Mouse (Mus musculus) spleen, postnatal 14 days (tissue): ENCODE measurements around the gene Qser1.

Experiments used
- DNase-seq, 2 experiments: peaks; one replicate each; pipeline ENCODE4 v3.0.0; 2021 to 2022; ENCODE audit warnings: low spot score in 2 of 2

Qser1 gene

DNA sequence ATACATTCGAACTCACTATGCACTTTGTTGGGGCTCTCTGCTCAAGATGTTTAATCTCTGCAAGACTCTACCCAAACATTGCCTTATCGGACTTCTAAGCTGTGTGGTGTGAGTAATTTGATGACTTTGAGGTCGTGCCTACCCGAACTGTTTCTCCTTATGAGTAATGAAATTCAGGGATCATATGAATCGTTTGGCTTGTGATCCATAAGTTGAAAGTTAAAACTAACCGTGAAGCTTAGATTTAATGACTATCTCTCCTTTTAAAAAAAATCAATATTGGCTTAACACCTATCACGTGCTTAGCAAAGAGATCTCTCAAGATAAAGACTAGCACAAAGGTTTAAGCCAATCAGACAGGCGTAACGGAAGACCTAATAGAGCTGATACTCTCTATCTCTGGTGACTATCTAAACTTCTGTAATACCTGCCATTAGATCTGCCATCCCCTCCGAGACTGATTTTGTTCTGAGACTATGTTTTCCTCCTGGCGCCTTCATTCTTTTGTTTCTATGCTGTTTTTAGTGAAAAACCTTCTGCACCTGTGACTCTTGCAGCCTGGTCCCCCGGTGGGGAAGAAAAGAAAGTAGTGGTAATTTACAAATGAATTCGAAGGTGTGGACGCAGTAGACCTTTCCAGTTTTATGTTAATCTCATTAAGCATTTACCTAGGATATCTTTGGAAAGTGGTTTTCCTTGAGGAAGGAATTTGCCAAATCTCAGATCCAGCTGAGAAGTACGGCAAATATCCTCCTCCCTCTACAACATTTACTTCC is 1.2 kb upstream of the Qser1 start:
- DNase-seq = no peak

DNA sequence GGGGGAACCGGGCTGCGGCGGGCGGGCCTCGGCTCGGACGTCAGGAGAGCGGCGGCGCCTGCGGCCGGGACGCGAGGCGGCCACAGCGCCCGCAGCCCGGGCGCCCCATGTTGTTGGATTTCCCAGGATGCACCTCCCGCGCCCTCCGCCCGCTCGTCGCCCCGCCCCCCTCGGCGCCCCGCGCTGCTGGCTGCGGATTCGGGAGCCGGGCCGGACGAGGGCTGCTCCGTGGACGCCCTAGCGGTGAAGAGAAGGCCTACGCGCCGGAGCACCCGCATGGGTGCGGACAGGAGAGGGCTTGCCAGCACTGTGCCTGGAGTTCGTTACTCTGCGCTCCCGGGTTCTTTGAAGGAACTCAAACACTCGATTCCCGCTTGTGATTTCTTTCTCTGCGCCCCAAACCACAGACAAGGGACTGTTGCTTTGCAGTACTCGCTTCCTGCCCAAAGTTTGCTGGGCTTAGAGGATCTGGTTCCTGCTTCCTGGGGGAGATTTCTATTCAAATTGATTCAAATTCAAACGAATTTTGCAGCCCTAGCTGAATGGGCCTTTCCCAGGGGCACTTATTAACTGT is 393 bp upstream of the Qser1 start:
- peak; percentile 56 to 73 for DNase-seq

DNA sequence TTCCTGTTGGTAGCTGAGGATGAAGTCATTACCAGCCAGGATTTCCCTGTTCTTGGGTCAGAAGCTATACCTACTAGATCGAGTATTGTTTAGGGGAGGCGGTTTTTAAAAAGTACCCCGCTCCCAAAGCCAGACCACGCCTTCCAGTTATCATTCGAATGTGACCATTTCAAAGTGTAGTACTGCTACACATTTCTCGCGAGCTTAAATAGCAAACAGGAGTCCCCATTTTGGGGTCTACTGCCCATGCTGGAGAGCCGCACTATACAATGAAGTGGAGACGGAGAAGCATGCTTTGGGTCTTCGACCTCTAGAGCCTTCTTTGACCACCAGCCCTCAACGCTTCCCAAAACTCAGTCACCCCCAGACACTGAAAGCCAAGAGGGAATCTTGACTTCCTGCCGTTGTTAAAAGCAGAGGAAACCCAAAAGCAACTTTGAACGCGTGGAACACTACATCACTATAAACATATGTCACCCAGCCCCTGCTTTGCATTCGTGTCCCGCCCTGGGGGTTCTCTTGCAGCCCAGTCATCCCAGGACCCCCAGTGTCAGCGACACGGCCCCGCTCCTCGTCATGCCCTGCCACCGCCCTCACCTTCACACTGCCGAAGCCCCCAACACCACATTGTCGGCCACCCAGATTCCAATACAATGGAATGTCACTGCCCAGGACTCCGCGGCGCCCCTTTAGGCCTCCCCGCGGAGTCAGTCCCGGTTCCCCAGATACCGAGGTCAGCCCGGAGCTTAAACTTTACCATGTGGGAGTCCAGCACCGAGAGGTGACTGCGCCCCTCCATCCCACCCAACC is 794 bp downstream of the Qser1 start:
- peak; percentile 5 to 7 for DNase-seq

DNA sequence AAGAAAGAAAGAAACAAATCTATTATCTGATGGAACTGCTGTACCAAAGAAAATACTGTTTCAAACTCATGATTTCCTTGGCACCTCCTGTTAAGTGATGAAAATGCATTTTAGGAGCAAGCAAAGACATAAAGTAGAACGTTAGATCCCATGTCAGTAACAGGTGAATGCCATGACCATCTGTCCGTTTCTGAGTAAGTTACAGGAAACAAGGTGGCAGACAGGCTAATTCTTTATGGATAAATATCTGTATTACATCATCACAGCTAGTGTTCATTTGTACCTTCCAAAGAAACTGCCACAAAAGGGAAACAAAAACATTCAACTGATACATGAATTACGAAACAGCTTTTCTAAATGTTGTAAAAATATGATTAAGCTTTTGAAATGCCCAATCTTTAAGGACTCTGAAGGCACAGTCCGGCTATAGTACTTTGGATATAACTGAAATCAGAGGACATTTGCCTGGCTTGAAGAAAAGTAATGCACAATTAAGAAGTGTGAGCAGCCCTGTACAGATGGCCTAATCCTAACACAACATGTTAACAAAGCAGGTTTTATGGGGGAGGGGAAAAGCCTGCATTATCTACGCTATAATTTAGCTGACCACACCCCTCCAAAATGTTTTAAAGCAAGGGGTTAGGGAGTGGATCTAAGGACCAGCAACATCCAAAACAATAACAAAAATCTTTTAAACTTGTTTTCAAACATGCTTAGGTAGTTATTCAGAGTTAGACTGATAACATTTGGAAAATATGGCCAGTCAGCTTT is 2.2 kb downstream of the Qser1 start:
- no peak for DNase-seq

- DNase-seq = no peak
Measured at GRCm38 (mm10) chr2:104805435-104805834, 11.1 kb downstream of the Qser1 start.

DNA sequence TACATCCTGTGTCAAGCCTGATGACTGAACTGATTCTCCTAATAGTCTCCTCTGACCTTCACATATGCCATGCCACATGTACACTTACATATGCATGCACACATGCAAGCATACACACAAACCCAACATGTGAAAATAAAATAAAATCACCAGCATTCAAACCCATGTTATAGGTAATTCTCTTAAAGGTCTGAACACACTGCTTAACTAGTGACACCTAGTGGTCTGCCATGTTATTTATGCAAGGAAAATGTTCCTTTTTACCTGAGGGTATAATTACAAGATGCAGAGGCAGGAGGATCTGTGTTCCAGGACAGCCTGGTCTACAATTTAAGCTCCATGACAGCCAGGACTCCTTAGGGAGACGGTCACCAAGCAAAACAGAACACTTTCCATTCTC is 41.8 kb downstream of the Qser1 start:
- no peak for DNase-seq

DNA sequence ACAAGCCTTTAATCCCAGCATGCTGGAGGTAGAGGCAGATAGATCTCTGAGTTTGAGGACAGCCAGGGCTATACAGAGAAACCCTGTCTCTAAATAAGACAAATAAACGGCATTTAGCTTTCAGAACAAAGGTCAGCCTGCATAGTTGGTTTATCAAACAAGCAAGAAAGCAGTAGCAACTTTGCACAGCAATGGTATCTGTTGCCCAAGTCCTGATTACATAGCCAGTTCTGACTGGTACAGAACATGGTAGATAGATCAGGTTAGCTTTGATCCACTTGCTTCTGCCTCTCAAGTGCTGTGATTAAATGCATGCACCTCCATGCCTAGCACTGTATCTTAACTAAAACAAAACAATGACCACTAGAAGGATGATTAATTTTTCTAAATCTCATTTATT is 47.9 kb downstream of the Qser1 start:
- no peak for DNase-seq

GRCm38 (mm10) chr2:104764018-104764417 is 52.5 kb downstream of the Qser1 start:
- DNase-seq = no peak

DNA sequence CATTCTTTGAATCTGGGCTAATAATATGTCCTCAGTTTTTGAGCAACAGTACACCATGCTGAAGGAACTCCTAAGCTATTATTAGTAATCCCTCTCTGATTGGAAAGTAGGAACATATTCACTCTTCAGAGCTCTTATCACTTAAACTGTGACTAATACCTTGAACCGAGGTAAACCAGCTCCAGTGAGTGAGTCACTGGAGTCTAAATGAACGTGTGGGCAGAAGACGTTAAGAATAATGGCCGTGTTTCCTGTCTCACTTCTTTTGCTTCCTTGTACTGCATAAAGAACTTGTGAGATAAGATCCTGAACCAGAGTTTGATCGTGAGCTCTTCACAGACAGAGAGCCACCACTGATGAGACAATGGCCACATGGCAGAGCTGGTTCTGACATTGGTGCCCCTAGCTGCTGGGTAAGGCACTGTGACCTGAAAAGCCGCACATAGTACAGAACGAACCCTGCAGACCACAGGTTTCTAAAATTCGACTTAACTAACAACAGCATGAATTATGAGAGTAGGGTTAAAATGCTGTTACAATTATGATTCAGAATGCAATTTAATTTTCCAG is 53.3 kb downstream of the Qser1 start:
- no peak for DNase-seq

GRCm38 (mm10) chr2:104750611-104751010 is 65.9 kb downstream of the Qser1 start:
- DNase-seq = no peak

DNA sequence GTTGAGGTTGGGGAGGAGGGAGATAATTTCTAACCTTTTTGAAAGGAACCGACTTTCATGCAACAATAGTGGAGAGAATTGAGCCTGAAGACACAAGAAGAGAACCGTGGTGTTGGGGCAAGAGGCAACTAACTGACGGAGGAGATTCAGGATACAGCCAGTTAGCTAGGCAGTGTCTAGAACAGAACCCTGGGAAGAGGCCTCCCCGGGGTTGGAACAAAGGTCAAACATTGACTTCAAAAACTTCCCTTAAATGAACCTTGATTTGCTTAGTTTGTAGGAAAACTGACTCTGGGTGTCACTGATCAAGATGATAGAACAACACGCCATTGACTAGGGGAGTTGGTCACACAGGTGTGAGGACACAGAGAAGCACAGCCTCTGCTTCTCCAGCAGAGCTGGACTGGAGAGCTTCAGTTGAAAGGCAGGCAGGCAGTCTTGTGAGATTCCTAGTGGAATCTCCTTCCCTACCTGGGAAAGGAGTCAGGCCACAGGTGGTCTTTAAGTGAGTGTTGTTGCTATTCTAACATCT is 67.8 kb downstream of the Qser1 start:
- no peak for DNase-seq

DNA sequence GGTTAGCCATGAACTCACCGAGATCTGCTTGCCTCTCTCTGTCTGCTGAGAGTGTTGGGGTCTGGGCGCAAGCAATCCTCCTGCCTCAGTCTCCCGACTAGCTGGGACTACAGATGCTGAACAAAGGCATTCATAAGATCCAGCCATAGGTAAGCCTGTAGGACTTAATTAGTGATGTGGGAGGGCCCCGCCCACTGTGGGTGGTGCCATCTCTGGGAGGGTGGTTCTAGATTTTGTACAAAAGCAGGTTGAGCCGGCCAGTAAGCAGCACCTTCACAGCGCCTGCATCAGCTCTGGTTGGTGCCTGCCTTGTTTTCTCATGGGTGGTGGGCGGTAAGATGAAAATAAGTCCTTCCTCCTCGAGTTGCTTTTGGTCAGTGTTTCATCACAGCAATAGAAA is 70.3 kb downstream of the Qser1 start:
- DNase-seq = no peak

DNA sequence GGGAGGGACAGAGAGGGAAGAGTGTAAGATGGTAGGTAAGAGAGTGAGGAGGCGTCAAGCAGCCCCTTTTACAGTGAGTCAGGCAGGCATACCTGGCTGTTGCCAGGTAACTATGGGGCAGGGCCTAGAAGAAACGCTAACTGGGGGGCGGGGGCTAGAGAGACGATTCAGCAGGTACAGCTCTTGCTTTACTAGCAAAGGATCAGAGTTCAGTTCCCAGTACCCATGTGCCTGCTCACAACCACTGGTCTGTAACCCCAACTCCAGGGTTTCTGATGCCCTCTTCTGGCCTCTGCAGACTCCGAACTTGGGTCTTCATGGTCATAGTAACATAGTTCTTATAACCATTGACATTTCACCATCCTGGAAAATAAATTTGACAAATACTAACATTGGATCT is 72.6 kb downstream of the Qser1 start:
- DNase-seq = no peak

GRCm38 (mm10) chr2:104743160-104743559 is 73.4 kb downstream of the Qser1 start:
- DNase-seq = no peak

DNA sequence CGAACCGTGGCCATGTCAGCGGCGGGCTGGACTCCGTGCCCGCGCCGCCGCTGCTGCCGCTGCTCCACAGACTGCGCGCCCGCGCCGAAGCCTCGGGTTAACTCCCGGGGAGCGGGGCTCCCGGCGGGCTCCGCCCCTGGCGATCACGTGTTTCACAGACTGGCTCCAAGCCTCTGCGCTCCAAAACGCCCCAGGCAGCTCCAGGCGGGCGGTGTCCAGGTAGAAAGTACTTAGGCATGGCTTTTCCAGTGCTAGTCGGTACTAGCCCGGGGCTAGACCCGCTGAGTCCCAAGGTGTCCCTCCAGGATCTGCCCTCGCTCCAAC is 73.9 kb downstream of the Qser1 start, which contains the start of gene Depdc7:
TSS of gene Depdc7 (minus strand) at position 138 of the 324 bp plus-strand sequence.
- peak; percentile 64 to 74 for DNase-seq

DNA sequence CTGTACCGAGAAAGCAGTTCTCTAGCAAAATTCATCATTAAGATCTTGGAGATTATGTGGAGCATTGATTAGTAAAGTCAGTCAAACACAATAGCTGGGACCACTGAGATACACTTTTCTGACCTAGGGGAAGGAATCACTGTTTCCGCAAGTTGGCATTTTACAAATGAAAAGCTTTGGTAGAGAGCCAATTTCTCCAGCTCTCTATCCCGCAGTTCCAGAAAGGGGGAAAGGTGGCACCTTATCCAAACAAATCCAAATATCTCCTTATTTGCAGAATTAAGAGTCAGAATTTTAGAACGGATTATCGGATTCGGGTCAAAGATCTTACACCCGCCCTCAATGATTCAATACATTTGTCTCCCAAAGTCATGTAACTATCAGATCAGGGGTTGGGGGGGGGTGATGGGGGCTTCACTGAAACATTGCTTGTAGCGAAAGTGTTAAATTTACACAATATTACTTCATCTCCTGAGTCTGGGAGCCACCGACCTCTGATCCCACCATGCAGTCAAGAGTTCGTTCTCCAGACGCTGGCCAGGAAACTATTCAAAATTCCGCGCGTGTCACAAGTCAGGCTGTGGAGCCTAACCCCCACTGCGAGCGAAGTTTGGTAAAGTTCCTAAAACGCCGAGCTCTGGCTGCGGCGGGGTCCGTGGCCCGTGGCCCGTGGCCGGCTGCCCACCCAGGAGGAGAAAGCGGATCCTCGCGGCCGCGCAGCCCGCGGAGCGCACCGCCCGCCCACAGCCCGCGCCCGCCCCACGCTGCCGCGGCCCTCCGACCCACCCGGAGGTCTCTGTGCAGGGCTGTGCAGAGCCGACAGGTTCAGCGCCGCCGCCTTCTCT is 74.4 kb downstream of the Qser1 start:
- no peak for DNase-seq

DNA sequence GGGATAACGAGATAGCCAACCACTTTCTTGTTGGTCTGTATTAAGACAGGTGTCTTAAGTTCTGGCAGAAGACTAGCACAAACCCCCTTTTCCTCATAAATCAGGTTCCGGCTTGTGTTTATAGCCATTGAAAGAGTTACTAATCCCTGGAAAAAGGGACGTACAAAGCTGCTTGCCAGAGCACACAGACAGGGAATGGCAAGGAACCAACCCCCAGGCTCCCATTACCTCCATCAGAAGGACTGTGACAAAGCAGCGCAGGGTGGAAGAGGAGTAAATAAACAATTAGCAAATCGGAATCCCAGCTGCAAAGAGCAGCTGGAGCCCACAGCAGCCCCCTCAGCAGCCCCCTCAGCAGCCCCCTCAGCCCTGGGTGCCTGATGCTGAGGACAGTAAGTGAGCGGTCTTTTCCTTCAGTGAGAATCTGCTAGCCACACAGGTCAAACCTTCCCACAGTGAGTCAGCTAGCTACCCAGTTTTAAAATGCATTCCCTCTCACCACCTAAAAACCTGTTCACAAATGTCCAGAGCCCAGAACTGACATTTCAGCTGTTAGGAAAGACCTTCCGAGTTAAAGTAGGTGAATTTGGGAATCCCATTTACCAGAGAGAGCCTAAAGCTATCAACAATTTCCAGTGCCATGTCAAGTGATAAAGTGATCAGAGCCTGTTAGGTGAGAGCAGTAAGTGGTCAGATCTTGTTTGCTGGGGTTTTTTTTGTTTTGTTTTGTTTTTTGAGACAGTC is 75.4 kb downstream of the Qser1 start:
- DNase-seq = no peak

DNA sequence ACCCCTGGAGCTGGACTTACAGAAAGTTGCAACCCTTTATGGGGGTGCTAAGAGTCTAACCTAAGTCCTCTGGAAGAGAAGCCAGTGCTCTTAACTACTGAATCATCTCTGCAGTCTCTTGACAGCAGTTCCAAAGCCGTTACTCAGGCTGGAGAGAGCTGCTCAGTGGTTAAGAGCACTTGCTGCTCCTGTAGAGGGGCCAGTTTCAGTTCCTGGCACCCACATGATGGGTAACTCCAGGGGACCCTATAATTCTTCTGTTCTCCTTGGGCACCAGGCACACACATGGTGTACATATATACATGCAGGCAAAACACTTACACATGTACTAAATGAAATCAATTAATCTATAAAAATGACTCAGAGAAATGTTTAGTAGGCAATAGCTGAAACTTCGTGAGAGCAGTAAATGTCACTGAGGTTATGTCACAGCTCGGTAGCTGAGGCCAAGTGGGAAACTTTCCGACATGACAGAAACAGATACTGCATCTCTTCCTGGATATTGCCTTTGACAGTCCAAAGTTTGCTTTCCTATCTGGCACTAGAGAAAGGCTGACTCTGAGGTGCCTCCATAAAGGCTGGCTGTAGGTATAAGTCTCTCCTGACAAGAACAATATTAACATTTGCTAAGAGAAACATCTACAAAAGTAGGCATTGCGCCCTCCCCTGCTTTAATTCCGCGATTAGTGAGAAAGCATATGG is 76.2 kb downstream of the Qser1 start:
- DNase-seq = no peak

GRCm38 (mm10) chr2:104739691-104740090 is 76.9 kb downstream of the Qser1 start:
- no peak for DNase-seq
